Mouse (Mus musculus) left cerebral cortex, adult 18-20 months (tissue): ENCODE results near the gene Trmt2a. TPM values are rescaled to one million over a fixed set of nuclear protein-coding genes. Genes with fewer than 3 reads are reported as not detected.
"Not testable (repeated sequence)": the region's sequence is repeated elsewhere in the genome, so short reads cannot be mapped to it uniquely, and the experiment has no call there.

ENCODE experiments used
- DNase-seq, 2 experiments: peaks; one replicate each; pipeline ENCODE4 v3.0.0; 2021 to 2022; ENCODE audit warnings: low spot score in 2 of 2, mixed read lengths in 1 of 2
- microRNA-seq, 2 experiments: library from miRNA; unstranded; fragments of <30 nt; microRNA quantifications; one replicate each; pipeline ENCODE4 v1.2.0; 2021
- total RNA-seq, 2 experiments: library from RNA; stranded (reverse); gene quantifications; 2 replicates each; pipeline ENCODE4 v1.2.3; 2021

Gene Trmt2a
- total RNA-seq, 2 experiments from 2014 or later, result 41.8 to 48.5 TPM

- no peak for DNase-seq
These were observed 39.7 kb downstream of the Trmt2a start for GRCm38 (mm10) chr16:18288166-18288565.

DNA sequence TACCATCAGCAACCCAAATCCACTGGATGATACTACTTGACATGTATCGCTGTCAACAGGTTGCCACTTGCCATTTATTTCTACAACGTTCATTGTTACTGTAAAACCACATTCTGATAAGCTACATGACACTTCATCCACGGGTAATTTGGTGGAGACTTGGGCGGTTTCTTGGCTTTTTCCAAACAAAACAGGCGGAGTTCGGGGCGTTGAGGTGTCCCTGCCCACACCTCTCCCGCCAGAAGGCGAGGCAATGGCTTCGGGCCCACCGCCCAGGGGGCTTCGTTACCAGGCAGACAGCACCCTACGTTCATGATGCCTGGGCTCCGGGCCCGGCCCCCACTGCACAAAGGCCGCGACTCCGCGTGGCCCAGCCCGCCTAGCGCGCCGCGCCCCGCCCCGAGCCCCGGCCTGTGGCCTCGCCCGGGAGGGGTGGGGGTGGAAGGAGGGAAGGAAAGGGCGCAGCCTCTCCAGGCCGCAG, 40.1 kb downstream of the Trmt2a start:
- no peak for DNase-seq

DNA sequence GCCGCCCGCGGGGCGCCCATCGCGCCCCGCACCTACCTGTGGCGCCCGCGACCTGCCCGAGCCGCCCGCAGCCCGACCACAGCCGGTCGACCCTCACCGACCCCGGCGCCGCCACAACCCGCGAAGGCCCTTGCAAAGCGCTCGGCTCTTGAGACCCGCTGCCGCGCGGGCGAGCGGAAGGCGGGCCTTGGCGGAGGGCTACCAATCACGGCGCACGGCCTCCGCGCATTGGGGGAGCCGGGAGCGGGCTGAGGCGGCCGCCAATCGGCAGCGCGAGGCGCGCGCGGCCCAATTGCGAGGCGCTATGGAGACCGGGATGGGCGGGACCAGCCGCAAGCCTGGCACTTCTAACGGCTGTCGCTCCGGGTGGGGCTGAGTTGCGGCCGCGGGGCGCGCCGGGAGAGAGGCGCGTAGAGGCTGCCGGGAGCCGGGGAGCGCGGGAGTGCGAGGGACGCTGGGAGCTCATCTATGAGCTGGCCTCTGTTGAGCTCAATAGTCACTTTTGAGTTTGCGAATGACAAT, 40.6 kb downstream of the Trmt2a start, which contains the start of gene Dgcr8:
TSS of gene Dgcr8 (minus strand) at position 180 of the 522 bp plus-strand sequence.
- DNase-seq, result peak; percentile 96 to 99

DNA sequence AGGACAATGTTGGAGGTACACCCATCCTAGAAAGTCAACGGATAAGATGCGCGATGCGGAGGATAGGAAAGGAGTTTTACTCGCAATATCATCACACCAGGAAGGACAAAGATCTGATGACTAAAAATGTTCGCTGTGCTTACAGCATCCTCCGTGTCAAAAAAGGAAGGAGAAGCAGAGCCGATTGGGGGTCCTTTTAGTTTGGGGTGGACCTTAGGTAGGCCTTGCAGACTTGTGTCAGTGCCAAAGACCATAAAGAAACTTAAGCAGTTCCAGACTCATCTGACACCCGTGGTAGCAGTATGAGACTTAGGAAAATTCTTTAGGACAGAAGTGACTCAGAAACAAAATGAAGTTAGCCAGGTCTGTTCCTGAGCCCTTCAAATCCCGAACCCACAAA, 41.1 kb downstream of the Trmt2a start:
- not testable (repeated sequence) for DNase-seq

Small RNAs within 50 kb of the gene (microRNA-seq; reads per million reads assigned to microRNA genes)
- 0 reads per million in 2 experiments for gene Gm24572
- gene Mir1306, result 252 to 296 reads per million in 2 experiments

Other genes starting within 250 kb of the Trmt2a start
- gene Dgcr6, start 195.8 kb upstream of the Trmt2a start, total RNA-seq, result 10 to 100 TPM; 90.4 to 92.7 TPM
- 10 to 100 TPM; 30.6 to 37.2 TPM for gene Prodh, start 158.5 kb upstream of the Trmt2a start, total RNA-seq
- gene Rtn4r, start 121.0 kb upstream of the Trmt2a start, total RNA-seq, result 100 to 1,000 TPM; 128 to 135 TPM
- gene Ccdc188, start 30.8 kb upstream of the Trmt2a start, total RNA-seq, result not detected
- 100 to 1,000 TPM; 106 to 124 TPM for gene Zdhhc8, start 13.5 kb upstream of the Trmt2a start, total RNA-seq
- 10 to 100 TPM; 85.5 to 91.0 TPM for gene Ranbp1, start 53 bp downstream of the Trmt2a start, total RNA-seq
- not detected for gene Gm49776, start 9.6 kb downstream of the Trmt2a start, total RNA-seq
- 10 to 100 TPM; 41.7 to 42.4 TPM for gene Dgcr8, start 40.6 kb downstream of the Trmt2a start, total RNA-seq
- 100 to 1,000 TPM; 137 to 148 TPM for gene Tango2, start 99.4 kb downstream of the Trmt2a start, total RNA-seq
- gene Arvcf, start 99.5 kb downstream of the Trmt2a start, total RNA-seq, result 10 to 100 TPM; 40.7 TPM
- gene Txnrd2, start 177.7 kb downstream of the Trmt2a start, total RNA-seq, result 10 to 100 TPM; 19.4 to 21.3 TPM
- gene Comt, start 178.2 kb downstream of the Trmt2a start, total RNA-seq, result 10 to 100 TPM; 90.5 to 91.4 TPM